Mouse (Mus musculus) intestine, embryonic 16.5 days (tissue): Measurements from ENCODE around the gene Abcb9. TPM values are rescaled to one million over a fixed set of nuclear protein-coding genes. Genes with fewer than 3 reads are reported as not detected.

Experiments used
- ATAC-seq: fragments of 200-750 bp; cut with Nextera tagmentation; 2 replicates; pipeline ENCODE4 v1.8.0; 2017; ENCODE audit warnings: moderate TSS enrichment, moderate library complexity
- H3K27ac ChIP-seq: fragments of 300-500 bp; sonication (generic); 2 replicates; pipeline ENCODE4 v1.5.1; 2014; ENCODE audit warnings: mild to moderate bottlenecking, low read length
- H3K27me3 ChIP-seq: fragments of 300-500 bp; sonication (generic); replicated peaks from 2 replicates; pipeline ENCODE4 v1.6.1; 2014; ENCODE audit warnings: low read length, control low read depth, mixed read lengths; ENCODE audit not compliant: control insufficient read depth, insufficient read depth
- H3K36me3 ChIP-seq: fragments of 300-500 bp; sonication (generic); 2 replicates; pipeline ENCODE4 v1.6.1; 2014; ENCODE audit warnings: low read length, control low read depth; ENCODE audit not compliant: control insufficient read depth, insufficient read depth
- H3K4me1 ChIP-seq: fragments of 300-500 bp; sonication (generic); 2 replicates; pipeline ENCODE4 v1.6.1; 2014; ENCODE audit warnings: low read length, control low read depth, mixed read lengths; ENCODE audit not compliant: control insufficient read depth, insufficient read depth
- H3K4me2 ChIP-seq: fragments of 300-500 bp; sonication (generic); 2 replicates; pipeline ENCODE4 v1.6.1; 2014; ENCODE audit warnings: low read depth, low read length, control low read depth
- H3K4me3 ChIP-seq: fragments of 300-500 bp; sonication (generic); 2 replicates; pipeline ENCODE4 v1.5.1; 2014; ENCODE audit warnings: mild to moderate bottlenecking, low read length
- H3K9ac ChIP-seq: fragments of 300-500 bp; sonication (generic); 2 replicates; pipeline ENCODE4 v1.6.1; 2014; ENCODE audit warnings: low read depth, low read length
- H3K9me3 ChIP-seq: fragments of 300-500 bp; sonication (generic); 2 replicates; pipeline ENCODE4 v1.6.1; 2016; ENCODE audit warnings: low read length, control low read depth; ENCODE audit not compliant: control insufficient read depth
- WGBS: fragments of 180-500 bp; shearing (Covaris S2); extraction: QIAGEN DNeasy Blood & Tissue Kit; methylation state at CpG from one replicate; pipeline ENCODE4 v1.1.7; 2014; 5-methylcytosine and 5-hydroxymethylcytosine counted together
- polyA plus RNA-seq: library from polyadenylated mRNA; unstranded; fragments of >200 nt; fragmentation: Nextera tagmentation; extraction: Ambion mirVana; gene quantifications from 2 replicates; pipeline ENCODE4 v1.2.1, GENCODE M21; 2015

Gene Abcb9
- polyA plus RNA-seq, 1 experiment from 2014 or later, result 2.5 TPM

DNA sequence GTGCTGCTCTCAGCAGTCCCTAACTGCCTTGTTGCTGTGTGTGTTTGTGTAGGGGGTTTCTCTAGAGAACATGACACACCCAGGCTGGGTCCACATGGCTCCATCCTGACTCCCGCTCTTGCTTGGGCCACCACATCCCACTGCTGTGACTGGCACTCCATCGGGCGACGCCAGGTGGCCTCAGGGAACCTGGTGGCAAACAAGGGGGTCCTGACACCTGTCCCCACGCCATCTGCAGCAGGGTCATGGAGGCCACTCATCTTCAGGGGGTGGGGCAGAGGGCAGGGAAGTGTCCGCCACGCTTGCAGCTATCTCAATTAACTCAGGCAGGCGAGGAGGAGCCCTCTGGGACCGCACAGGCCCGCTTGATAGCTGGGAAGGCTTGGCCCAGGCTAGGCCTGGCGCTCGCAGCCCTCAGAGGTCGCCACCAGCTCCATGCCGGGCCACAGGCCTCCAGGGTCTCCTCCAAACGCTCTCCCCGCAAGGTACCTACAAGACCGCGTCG, 469 bp downstream of the Abcb9 start:
- Histone ChIP-seq H3K36me3 (no peaks in the 10 kb centered on the region), H3K9ac (peak overlapping the region; percentile 69), H3K4me3 (peak overlapping the region; percentile 61), H3K27ac (no peak overlapping the region), H3K4me1 (peaks cover 13% of the 10 kb centered on the region), H3K4me2 (peak overlapping the region; percentile 95), H3K27me3 (no peaks in the 10 kb centered on the region), H3K9me3 (no peaks in the 10 kb centered on the region)
- WGBS, result 12% methylated on average over 19 of the region's 19 CpGs
- ATAC-seq, result peak; percentile 41

DNA sequence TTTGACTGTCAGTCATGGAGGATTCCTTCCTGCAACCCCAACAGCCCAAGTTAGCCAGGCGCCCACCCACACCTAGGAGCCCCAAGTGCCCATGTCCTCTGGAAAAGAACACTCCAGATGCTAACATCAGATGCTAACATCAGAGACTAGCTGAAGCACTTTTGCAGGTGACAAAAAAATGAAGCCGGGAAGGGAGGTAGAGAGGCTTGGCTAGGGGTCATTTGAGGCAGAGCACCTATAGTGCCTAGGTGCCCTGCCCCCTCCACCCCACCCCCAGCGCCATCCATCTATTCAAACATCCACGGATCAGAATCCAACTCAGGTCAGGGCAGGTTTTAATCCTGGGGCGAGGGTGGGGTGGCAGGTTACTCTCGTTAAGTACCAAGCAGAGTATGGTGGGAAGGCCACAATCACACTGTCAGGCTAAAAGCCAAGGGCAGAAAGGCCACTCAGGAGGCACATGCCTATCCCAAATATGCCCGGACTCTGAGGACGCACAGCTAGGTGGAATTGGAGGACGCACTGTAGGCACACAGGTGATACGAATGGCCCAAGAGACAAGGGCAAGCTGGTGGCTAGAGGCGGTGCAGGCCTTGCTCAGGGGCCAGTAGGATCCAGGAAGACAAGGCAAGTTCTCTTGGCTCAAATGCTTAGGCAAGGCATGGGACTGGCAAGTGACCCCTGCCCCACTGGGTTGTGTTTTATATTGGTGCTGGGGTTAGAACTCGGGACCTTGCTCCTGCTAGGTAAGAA, 1.6 kb downstream of the Abcb9 start:
- Histone ChIP-seq H3K4me1 (peaks cover 13% of the 10 kb centered on the region), H3K9ac (no peak overlapping the region), H3K4me2 (no peak overlapping the region), H3K27me3 (no peaks in the 10 kb centered on the region), H3K4me3 (no peak overlapping the region), H3K36me3 (no peaks in the 10 kb centered on the region), H3K9me3 (no peaks in the 10 kb centered on the region), H3K27ac (no peak overlapping the region)
- ATAC-seq, result no peak
- WGBS, result 88% methylated on average over 12 of the region's 12 CpGs

DNA sequence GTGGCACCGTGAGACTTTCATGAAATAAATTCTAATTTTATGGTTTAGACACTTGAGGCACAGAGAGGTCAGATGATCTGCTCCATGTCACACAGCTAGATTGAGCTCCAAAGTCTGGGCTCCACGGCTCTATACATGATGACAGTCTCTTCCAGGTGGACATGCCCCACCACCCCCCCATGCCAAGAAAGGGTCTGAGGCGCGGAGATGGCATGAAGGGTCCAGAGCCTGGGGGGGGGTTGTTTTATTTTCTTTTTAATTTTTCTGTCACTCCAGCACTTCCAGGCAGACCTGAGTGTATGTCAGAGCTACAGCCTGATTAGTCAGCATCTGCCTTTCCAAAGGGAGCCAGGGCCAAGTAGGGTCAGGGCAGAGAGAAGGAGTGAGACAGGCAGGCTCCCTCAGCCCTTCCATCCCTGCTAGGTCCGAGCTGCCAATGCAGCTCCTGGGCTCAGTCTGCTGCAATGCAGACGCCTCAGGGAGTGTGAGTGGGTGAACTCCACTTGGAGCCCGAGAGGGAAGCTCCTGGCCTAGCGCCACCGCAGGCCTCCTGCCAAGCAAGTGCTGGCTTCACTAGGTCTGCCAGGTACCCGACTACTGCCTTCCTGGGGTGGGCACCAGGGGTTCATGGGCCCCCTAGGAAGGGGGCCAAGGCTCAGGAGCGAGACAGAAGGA, 2.3 kb downstream of the Abcb9 start:
- H3K9ac ChIP-seq, result no peak overlapping the region
- H3K4me2 ChIP-seq, result no peak overlapping the region
- 72% methylated on average over 11 of the region's 11 CpGs for WGBS
- no peaks in the 10 kb centered on the region for H3K36me3 ChIP-seq
- peaks cover 13% of the 10 kb centered on the region for H3K4me1 ChIP-seq
- H3K4me3 ChIP-seq, result no peak overlapping the region
- no peaks in the 10 kb centered on the region for H3K9me3 ChIP-seq
- H3K27ac ChIP-seq, result no peak overlapping the region
- ATAC-seq, result no peak
- no peaks in the 10 kb centered on the region for H3K27me3 ChIP-seq

DNA sequence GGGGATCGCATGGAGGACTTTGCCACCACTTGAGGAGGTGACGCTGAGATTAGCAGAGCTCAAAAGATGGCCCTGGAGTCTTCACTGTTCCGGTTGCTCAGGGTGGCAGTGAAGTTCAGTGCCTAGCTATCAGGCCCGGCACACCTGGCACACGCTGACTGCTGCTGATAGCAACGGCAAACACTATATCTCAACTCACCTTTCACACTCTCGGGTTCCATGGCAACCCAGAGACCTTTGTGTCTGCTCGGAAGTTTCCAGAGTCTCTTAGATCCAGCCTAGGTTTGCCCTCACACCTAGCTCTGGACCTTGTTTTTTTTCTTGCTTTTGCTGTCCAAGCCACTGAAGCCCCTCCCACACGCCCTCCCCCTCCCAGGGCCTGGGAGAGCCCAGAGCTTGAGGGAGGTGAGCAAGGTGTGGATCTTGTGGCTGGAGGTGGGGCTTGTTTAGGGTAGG, 3.6 kb downstream of the Abcb9 start:
- Histone ChIP-seq H3K4me2 (0 out of 2 replicates have a peak overlapping the region, but pooled peaks have one; percentile 21), H3K36me3 (no peaks in the 10 kb centered on the region), H3K9me3 (no peaks in the 10 kb centered on the region), H3K4me1 (peaks cover 13% of the 10 kb centered on the region), H3K4me3 (no peak overlapping the region), H3K27me3 (no peaks in the 10 kb centered on the region), H3K27ac (peak overlapping the region; percentile 73), H3K9ac (peak overlapping the region; percentile 32)
- 29% methylated on average over 9 of the region's 9 CpGs for WGBS
- peak; percentile 80 for ATAC-seq

DNA sequence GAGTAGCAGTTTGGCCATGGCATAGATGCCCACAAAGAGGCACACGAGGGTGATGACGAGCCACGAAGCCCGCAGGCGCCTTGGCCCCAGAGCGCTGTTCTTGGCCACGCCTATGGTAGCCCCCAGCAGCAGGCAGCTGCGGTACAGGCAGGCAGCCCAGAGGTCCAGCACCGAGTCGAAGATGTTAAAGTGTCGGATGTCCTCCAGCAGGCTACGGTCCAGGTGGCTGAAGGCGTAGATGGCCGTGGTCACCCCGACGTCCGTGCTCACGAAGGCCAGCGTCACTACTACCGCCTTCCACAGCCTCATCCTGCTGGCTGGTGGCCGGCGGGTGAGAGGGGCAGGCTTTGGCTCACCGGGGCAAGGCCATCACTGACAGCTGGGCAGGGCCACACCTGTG, 5.7 kb downstream of the Abcb9 start:
- Histone ChIP-seq H3K9me3 (no peaks in the 10 kb centered on the region), H3K27ac (no peak overlapping the region), H3K27me3 (no peaks in the 10 kb centered on the region), H3K4me3 (no peak overlapping the region), H3K4me2 (no peak overlapping the region), H3K9ac (no peak overlapping the region), H3K36me3 (no peaks in the 10 kb centered on the region), H3K4me1 (peaks cover 6% of the 10 kb centered on the region)
- ATAC-seq, result no peak
- WGBS, result 85% methylated on average over 23 of the region's 23 CpGs

DNA sequence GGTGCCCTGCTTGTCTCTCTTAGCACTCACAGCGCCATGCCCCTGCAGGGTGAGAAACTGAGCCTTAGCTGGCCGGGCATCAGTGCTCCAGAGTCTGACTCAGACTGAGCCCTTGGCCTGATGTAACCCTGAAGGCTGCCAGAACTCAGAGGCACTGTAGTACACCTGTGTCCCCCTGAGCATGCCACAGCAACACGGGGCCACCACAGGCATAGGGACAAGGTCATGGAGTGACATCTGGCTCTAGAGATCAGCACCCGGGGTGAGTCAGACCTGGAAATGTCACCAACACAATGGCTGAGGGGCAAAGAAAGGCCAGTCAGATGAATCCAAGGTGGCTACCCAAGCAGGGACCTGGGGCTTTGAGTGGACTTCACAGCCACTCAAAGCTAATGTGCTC, 8.7 kb downstream of the Abcb9 start:
- no peaks in the 10 kb centered on the region for H3K36me3 ChIP-seq
- ATAC-seq, result no peak
- H3K27ac ChIP-seq, result no peak overlapping the region
- H3K9ac ChIP-seq, result no peak overlapping the region
- peaks cover 8% of the 10 kb centered on the region; the same call in 1 of the 2 replicates for H3K4me1 ChIP-seq
- H3K4me2 ChIP-seq, result no peak overlapping the region
- H3K4me3 ChIP-seq, result no peak overlapping the region
- H3K27me3 ChIP-seq, result no peaks in the 10 kb centered on the region
- WGBS, result 84% methylated on average over 4 of the region's 4 CpGs
- no peaks in the 10 kb centered on the region for H3K9me3 ChIP-seq

DNA sequence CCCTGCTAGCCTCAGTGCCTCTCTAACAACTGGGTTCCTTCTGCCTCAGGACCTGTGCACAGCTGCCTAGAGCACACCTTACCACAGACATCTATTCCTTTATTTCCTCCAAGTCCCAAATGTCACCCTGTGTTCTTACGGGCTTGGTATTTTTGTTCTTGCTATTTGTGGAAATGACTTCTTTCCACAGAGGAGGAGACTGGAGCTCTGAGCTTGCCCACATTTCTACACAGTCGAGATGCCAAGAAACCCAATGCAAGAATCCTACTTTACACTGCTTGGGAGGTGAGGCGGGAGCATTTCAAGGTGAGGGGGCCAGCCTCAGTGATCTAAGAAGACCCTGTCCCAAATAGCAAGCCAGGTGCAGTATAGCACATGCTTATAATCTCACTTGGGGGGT, 10.1 kb downstream of the Abcb9 start:
- ATAC-seq, result no peak
- H3K27me3 ChIP-seq, result no peaks in the 10 kb centered on the region
- H3K27ac ChIP-seq, result no peak overlapping the region
- no peak overlapping the region for H3K9ac ChIP-seq
- WGBS, result 80% methylated on average over 3 of the region's 3 CpGs
- no peak overlapping the region for H3K4me2 ChIP-seq
- H3K4me3 ChIP-seq, result no peak overlapping the region
- H3K9me3 ChIP-seq, result no peaks in the 10 kb centered on the region
- peaks cover 8% of the 10 kb centered on the region; the same call in 1 of the 2 replicates for H3K4me1 ChIP-seq
- no peaks in the 10 kb centered on the region for H3K36me3 ChIP-seq

DNA sequence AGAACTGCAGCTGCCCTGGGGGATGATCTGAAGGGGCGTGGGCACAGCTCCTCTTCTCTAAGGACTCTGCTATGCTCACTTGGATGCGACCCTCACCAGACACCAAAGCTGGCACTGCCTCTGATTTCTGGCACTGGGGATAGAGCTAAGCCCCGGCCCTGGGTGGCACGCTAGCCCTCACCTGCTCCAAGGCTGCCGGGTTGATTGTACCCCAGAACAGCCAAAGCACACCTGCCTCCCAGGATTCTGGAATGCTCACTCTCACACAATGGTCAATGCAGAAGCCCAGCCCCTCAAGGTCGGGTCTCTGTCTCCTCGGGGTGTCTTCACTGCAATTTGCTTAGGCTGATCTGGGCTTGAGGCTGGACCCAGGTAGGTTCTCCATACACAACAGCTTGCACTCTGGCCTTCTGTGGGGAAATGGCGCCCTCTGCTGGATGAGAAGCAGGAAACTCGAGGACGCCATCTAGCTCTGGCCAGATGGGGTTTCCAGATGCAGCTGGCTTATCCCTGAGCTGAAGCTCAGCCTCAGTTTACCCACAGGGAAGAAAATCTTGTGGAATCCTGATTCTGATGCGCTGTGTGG, 10.9 kb downstream of the Abcb9 start:
- WGBS, result 37% methylated on average over 11 of the region's 11 CpGs
- Histone ChIP-seq H3K9ac (no peak overlapping the region), H3K4me2 (no peak overlapping the region), H3K9me3 (no peaks in the 10 kb centered on the region), H3K27ac (no peak overlapping the region), H3K4me3 (no peak overlapping the region), H3K36me3 (no peaks in the 10 kb centered on the region), H3K27me3 (no peaks in the 10 kb centered on the region), H3K4me1 (peaks cover 8% of the 10 kb centered on the region; the same call in 1 of the 2 replicates)
- peak; percentile 70 for ATAC-seq

DNA sequence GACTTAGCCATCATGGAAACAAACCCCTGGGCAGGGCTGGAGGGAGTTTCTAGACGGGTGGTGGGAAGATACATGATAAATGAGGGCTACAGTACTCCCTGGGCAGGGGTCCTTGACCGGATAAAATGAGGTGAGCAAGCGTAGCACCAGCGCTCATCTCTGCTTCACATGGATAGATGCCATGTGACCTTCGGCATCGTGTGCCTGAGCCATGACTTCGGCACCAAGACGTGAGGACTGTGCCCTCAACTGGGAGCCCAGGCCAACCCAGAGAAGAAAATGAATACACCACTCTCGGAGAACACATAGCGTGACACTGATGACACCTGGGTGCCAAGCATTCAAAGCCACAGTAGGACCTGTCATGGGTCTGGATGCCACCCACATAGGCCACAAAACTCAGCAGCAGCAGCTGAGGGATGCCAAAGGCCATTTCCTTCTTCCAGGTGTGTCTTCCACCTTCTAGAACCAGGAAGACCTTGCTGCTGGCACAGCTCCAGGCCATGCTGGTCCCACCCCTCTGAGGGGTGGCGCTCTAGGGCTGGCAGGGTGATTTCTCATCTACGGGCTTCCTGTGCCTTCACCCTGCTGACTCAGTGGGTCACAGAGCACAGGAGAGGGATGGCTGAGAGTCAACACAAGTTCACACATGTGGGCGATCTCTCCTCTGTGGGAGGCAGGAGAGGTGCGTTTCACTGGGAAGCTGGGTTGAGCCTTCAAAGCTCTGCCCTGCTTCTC, 11.6 kb downstream of the Abcb9 start:
- H3K9ac ChIP-seq, result no peak overlapping the region

More for the DNA sequence above, 11.6 kb downstream of the Abcb9 start:
- WGBS, result 77% methylated on average over 14 of the region's 14 CpGs
- no peak overlapping the region for H3K27ac ChIP-seq
- peaks cover 8% of the 10 kb centered on the region; the same call in 1 of the 2 replicates for H3K4me1 ChIP-seq
- no peaks in the 10 kb centered on the region for H3K9me3 ChIP-seq
- H3K27me3 ChIP-seq, result no peaks in the 10 kb centered on the region
- no peaks in the 10 kb centered on the region for H3K36me3 ChIP-seq
- no peak overlapping the region for H3K4me3 ChIP-seq
- peak; percentile 63 for ATAC-seq
- H3K4me2 ChIP-seq, result no peak overlapping the region
